Mouse (Mus musculus) CD4-positive helper T cell, adult 2 months (primary cell): ENCODE measurements around the gene Ppm1f.
"Not testable (repeated sequence)": the region's sequence is repeated elsewhere in the genome, so short reads cannot be mapped to it uniquely, and the experiment has no call there.

Experiments used
- DNase-seq: peaks from one replicate; pipeline ENCODE4 v3.0.0-alpha.2; 2012; ENCODE audit warnings: low read depth, missing footprints, low spot score

The Ppm1f gene

DNA sequence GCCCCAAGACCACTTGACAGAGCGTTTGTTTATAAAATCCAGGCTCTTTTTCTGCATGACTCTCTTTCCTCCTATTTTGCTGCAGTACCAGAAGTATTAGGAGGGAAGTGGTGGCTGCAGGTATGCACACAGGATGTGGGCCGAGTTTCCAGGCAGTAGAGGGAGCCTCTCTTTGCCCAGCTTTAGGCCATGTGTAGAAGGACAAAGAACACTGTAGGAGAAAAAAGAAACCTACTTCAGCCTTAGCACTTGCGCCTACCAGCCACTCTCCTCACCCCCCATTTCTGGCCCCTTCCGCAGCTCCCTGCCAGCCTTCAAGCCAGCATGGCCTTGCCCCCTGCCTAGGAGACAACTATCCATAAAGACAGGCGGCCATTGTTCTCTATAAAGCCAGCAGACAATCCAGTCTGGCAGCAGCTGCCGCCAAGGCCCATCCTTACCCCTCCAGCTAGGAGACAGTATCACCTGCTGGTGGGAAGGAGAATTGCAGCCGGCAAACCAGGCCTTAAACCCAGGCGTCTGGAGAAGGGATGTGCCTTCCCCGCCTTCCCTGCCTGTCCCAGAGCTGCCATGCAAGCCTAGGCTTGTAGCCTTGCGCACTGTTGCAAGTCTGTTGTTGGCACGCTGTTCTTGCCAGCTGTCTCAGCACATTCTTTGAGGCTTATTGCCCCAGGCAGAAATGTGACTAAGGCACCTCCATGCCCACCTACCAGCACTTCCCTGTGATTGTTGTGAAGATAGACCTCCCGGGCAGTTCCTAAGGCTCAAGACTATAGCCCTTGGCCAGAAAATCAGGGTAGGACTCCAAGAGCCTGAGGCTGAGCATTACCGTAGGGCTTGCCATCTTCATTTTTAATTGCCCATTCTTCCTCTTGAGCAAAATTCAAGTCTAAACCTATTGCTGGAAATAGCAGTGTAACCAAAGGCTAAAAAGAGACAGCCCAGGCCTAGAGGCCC is 15.7 kb downstream of the Ppm1f start:
- peak; percentile 74 for DNase-seq

DNA sequence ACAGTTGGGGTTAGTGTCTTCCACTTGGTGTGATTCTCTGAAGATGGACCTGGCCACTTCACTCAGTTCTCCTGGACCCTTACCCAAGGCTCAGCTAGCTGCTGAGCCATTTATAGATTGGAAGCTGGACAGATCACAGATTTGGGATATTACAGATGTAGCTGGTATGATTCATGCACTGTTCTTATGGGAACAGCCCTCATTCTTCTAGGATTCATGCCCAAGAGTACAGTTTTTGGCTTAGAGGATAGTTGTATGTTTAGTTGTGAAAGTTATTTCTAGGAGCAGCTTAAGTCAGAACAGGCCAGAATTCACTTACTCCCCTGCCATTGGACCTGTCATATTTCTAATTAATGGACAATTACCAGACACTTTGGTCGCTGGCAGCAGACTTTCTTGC is 17.2 kb downstream of the Ppm1f start:
- DNase-seq: no peak

DNA sequence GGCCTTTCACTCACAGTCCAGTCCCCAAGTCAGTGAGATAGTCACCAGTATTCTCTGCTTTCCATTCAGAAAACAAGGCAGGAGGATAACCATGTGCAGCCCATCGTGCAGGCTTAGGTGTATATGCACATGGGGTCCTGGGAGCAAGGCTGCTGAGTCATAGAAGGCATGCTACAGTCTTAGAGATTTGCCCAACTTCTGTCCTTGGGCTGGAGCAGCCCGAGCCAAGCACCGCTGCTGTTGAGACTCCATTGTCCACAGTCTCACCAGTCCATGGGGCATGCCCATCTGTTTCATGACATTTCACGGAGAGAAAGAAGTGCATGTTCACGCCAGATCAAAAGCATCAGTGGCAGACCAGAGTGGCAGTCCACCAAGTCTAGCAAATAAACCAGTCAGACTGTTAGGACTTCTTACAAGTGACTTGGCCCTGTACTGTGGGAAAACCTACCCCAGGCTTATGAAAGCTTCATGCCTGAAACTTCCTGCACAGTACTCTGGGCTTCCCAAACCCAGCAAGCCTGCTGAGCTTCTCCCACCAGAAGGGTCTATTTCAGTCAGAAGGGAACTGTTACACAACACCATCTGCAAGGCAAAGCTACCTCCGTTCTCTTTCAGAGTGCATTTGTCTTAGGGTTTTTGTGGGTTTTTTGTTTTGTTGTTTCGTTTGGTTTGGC is 22.3 kb downstream of the Ppm1f start:
- no peak for DNase-seq

DNA sequence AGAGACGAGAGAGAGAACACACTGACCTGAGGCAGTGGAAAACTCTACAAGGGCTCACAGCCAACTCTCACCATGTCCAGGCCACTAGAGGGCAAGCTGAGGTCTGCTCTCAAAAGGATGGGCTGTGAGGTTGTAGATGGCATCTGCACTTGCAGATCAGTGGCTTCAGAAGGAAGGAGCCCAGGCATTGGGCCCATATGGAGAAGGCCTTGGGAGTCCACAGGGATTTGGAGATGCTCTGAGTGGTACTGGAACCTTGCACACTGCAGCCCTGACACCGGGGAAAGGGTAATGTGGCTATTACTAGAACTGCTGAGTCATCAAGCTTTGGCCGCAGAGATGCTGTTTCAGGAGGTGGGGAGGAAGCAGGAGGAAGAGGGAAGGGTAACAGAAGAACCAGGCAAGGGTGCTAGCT is 24.8 kb downstream of the Ppm1f start:
- peak; percentile 12 for DNase-seq

DNA sequence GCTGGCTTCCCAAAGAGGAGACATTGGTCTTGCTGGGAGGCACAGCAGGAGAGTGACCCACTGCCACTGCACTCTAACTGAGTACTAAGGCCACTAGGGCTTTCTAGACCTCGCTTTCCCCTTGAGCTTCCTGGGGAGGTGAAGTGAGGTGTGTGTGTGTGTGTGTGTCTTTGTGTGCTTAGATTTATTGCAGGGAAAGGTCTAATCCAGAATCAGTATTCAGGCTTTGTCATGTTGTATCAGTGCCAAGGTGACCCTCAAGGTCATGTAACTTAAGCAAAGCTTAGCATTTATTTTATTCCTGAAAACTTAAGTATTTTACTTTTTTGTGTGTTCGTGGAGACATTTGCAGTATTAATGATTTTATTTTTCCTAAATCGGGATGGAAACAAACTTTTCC is 28.2 kb downstream of the Ppm1f start:
- no peak for DNase-seq

DNA sequence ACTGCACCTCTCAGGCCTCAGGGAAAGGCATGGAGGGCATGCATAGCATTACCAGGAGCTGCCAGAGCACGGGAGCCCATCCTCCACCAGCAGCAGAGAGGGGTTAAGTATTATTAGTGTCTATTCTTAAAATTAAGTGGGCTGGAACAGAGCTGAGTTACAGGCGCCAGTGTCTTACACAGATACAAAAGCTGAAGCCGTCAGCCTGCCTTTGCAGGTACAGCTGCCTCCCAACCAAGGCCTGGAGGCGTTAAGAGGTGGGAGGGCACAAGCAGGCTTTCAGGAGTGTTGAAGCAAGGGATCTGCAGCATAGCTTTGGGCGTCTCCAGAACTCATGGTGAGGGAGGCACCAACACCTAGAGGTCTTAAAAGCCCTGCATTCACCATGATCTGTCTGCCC is 30.3 kb downstream of the Ppm1f start:
- DNase-seq: no peak

DNA sequence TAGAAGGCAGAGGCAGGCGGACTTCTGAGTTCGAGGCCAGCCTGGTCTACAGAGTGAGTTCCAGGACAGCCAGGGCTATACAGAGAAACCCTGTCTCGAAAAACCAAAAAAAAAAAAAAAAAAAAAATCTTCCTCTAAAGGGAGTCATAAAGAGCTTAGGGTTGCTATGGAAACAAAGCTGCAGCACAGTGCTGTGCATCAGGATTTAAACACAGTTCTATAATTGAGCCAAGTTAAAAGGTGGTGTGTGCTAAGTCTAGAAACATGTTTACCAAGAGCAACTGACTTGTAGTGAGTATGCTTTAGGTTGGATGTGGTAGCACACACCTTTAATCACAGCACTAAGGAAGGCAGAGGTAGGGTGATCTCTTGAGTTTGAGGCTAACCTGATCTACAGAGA is 32.6 kb downstream of the Ppm1f start:
- DNase-seq: not testable (repeated sequence)

DNA sequence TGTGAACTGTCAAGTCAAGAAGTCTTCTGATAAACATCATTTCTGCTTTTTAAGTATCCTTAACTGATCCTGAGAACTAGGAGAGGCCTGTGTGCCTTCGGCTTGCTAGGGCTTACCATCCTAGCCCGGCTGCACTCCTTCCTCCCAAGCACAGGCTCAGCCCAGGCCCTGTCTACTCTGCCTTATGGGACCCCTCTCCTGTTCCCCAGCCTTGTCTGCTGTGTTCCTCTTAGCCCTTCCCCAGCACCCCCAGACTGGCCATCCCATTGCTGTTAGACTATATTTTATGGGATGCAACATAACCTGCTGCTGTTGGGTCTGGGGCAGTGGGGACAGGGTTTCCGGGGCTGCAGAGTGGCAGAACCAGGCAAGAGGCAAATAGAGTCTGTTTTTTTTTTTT is 34.1 kb downstream of the Ppm1f start:
- DNase-seq: no peak

DNA sequence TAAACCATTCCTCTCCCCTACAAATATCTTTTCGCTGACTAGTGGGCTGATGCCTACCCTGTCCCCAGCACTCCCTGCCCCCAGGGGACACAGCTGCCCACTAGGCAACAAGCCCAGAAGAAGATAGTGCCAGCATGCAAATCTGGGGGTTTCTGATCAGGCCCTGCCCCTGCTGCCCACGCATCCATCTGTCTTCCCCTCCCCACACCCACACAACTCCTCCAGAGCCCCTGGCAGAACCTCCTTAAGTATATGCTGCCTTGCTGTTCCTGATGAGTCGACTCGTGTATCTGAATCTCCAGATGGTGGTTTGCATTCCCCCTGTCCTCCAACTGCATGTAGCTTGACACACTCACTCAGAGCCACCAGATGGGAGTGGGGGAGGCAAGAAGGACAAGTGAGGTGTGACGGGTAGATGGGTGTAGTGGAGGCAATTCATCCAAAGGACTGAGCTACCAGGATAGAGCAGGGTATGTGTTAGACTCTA is 34.6 kb downstream of the Ppm1f start:
- DNase-seq: no peak

DNA sequence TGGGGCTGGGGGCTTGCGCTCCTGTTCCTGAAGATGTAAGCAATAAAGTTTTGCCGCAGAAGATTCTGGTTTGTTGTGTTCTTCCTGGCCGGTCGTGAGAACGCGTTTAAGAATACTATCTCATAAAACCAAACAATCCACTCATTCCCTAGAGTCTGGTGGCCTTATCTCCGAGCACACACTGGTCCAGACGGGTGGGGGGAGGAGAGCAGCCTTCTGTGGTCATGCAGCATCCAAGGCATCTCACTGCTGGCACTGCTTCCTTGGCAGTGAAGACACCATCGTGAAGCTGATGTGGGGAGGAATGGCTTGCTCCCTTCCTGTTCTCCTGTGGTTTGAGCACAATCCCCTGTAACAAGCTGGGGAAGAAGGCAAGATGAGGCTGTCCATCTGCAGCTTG is 43.3 kb downstream of the Ppm1f start:
- no peak for DNase-seq

DNA sequence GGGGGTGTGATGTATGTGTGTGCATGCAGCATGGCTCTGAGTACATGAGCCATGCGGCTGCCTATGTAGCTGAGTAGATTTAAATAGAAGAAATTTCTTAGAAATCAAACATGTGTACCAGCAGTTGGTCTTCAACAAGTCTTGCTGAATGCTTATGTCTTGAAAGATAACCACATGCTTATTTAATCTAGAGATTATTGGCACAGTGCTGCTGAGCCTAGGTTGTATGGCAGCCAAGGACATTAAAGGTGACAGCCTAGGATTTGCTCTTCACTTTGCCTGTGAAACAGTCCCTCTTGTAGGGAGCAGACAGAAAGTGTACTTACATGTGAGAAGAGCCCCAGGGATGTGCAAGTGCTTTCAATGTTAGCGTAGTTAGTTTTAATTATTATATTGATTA is 44.8 kb downstream of the Ppm1f start:
- DNase-seq: no peak

DNA sequence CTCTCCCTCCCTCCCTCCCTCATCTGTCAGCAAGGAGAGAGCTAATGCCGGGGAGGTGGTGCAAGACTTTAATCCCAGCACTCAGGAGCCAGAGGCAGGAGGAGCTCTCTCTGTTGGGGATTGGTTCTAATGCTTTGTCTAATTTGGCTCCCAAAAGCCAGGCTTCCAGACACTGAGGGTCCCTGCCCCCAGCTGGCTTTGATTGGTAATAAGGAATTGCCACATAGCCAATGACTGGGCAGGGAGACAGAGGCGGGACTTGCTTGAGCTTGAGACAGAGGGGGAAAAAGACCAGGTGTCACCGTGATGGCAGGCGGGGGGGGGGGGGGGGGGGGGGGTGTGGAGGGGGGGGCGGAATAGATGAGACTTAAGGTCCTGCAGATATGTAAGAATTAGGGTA is 62.3 kb downstream of the Ppm1f start:
- DNase-seq: no peak

DNA sequence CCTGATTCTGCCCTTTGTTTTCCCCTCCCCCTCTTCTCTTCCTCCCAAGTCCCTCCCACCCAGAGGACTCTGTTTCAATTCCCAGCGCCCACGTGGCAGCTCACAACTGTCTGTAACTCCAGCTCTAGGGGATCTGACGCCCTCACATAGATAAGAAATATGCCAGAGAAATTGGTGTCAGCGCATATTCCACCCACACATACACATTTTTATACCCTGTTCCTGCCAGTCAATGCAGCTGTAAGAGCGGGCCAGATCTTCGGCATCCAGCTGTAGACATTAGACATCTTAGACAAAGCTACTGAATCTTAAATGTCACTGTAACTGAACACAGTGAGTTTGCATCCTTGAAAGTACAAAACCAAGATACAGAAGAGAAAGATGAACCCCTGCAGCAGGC is 63.6 kb downstream of the Ppm1f start:
- DNase-seq: no peak

DNA sequence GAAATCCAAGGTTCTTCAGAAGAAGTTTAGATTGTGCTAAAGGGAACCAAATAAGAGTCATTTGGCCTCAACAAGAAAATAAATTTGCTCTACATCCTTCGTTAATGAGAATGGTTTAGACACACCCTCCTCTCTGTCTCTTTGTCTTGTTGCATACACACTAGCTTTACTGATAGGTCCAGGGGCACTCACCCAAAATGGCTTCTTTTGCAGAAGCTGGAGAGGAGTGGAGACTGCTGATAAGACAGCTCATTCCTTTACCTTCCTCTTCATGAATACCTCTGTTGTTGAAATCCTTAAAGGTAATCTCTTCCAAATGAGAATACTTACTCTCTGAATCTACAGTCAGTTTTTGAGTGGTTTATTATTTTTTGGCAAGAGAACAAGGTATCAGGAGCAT is 68.9 kb downstream of the Ppm1f start:
- DNase-seq: no peak

DNA sequence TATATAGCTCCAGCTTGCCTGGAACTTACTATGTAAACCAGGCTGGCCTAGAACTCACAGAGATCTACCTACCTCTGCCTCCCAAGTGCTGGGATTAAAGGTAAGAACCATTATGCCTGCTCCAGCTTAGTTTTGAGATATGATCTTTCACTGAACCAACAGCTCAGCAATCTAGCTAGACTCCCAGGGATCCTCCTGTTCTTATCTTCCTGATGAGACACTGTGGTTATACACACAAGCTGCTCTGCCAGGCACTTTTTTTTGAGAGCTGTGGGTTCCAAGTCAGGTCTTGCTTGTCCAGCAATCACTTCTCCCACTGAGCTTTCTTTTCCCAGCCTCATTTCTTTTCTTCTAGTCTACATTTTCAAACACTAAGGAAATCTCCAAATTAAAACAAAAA is 70.0 kb downstream of the Ppm1f start:
- no peak for DNase-seq
